Mouse (Mus musculus): ENCODE measurements around the gene Cldn2.

- TF ChIP-seq CTCF (IDR thresholded peaks at IDR 0.05; ENCODE audit: control insufficient read depth, insufficient read depth, insufficient read length) (no peak), USF1 (IDR thresholded peaks at IDR 0.05; ENCODE audit: low read depth) (no peak), MAX (IDR thresholded peaks at IDR 0.05) (no peak)
These were observed 31.8 kb downstream of the Cldn2 start for GRCm38 (mm10) chrX:139832464-139832863.
